Mouse (Mus musculus): ENCODE measurements around the gene Galnt16. TPM values are rescaled to one million over a fixed set of nuclear protein-coding genes. Genes with fewer than 3 reads are reported as not detected.

Gene Galnt16
- polyA plus RNA-seq, 1 experiment from 2014 or later = 19.9 TPM

Other genes starting within 250 kb of the Galnt16 start
- gene Dcaf5, start 81.7 kb upstream of the Galnt16 start, polyA plus RNA-seq (2014; fragmentation: Nextera tagmentation; extraction: Ambion mirVana) = 12.5 and 14.6 TPM in 2 replicates
- 49.5 and 51.7 TPM in 2 replicates for gene Exd2, start 55.2 kb upstream of the Galnt16 start, polyA plus RNA-seq (2014; fragmentation: Nextera tagmentation; extraction: Ambion mirVana)
- gene Slc39a9, start 125.6 kb downstream of the Galnt16 start, polyA plus RNA-seq (2014; fragmentation: Nextera tagmentation; extraction: Ambion mirVana) = 29.9 and 33.1 TPM in 2 replicates
- gene Erh, start 126.1 kb downstream of the Galnt16 start, polyA plus RNA-seq (2014; fragmentation: Nextera tagmentation; extraction: Ambion mirVana) = 400 and 407 TPM in 2 replicates
- 0.48 and 0.60 TPM in 2 replicates for gene Plekhd1, start 174.3 kb downstream of the Galnt16 start, polyA plus RNA-seq (2014; fragmentation: Nextera tagmentation; extraction: Ambion mirVana)
- 5.1 and 6.8 TPM in 2 replicates for gene Ccdc177, start 242.4 kb downstream of the Galnt16 start, polyA plus RNA-seq (2014; fragmentation: Nextera tagmentation; extraction: Ambion mirVana)

All from forebrain, embryonic 11.5 days (tissue).